Mouse (Mus musculus): ENCODE results near the gene Gm49384.

GRCm38 (mm10) chr12:69167656-69168460 lies 36.2 kb downstream of the Gm49384 start:
- TF ChIP-seq POLR2A (IDR thresholded peaks at IDR 0.05; ENCODE audit: low read depth, low read length) (no peak), CTCF (conservative IDR thresholded peaks at IDR 0.05; ENCODE audit: insufficient read depth, insufficient read length, low read depth, low read length) (no peak)

Measured in kidney, adult 2 months (tissue).